Mouse (Mus musculus) heart, adult 18-20 months (tissue): Measurements from ENCODE around the gene Tnp2. TPM values are rescaled to one million over a fixed set of nuclear protein-coding genes. Genes with fewer than 3 reads are reported as not detected.

Experiments used
- DNase-seq, 2 experiments: peaks; one replicate each; pipeline ENCODE4 v3.0.0; 2021 to 2022; ENCODE audit warnings: mixed read lengths in 1 of 2
- total RNA-seq, 2 experiments: library from RNA; stranded (reverse); gene quantifications; 2 replicates each; pipeline ENCODE4 v1.2.3; 2021

Tnp2 gene
- total RNA-seq, 2 experiments from 2014 or later: not detected

GRCm38 (mm10) chr16:10788866-10789265 is 406 bp upstream of the Tnp2 start:
- no peak for DNase-seq

GRCm38 (mm10) chr16:10787548-10788058 is 857 bp downstream of the Tnp2 start:
- DNase-seq: no peak

- peak; percentile 56 to 60 for DNase-seq
Observed at GRCm38 (mm10) chr16:10786782-10787547, 1.5 kb downstream of the Tnp2 start.

DNA sequence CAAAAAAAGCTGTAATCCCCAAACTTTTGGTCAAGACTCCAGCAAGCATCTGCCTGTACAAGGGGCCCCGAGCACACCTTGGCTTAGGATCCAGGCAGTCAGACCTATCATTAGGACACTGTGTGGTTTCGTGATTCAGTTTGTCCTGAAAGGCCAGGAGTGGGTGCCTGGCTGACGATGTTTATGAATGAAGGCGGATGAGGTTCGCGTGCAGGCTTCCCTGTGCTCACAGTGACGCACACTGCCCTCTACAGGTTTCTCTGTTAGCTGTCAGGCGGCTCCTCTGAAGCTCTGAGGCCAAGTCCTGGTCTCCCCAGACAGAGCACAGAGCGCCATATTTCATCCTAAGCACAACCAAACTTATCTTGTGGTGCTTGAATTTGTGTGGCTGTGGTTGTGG is 2.2 kb downstream of the Tnp2 start:
- peak; percentile 86 to 90 for DNase-seq

DNA sequence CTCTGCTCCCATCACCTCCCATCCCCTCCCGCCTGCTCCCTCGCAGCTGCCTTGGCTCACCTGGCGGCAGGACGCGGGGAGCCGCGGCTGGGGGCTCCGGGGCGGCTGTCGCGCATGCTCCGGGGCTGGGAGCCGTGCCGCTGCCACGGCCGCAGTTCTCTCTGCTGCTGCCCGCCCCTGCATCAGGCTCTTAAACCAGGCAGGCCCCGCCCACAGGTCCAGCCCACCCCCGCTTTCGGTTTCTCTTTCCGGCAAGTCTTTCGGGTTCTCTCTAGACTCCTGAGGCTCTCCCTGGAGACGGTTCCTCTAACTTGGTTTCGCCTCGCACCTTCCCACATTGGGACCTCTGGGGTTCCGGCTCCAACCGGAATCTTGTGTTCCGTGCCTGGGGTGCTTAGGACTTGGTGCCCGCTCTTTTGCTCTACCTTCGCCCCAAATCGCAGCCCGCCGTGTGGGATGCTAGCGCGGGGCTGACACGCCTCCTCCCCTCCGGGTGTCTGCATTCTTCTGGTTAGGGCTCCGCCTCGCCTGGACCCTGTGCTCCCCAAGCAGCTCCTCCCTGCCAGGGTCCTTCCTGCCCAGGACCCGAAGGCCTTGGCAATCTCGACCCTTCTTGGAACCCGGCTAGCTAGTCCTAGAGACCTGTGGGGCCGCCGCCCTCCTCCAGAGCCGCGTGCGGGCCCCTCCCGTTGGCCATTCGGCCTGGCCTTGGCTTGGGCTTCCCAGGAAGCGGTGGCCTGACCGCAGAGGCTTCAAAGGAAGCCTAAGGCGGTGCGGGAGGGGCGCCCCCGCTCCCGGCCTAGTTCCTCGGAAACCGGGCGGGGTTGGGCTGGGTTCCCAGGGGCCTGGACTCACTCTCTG is 2.9 kb downstream of the Tnp2 start, which contains the start of gene Socs1:
Gene Socs1 (minus strand): TSS at position 166 of the 861 bp plus-strand sequence.
- peak; percentile 90 to 92 for DNase-seq

- DNase-seq: peak; percentile 93 to 94
Observed at GRCm38 (mm10) chr16:10784793-10785370, 3.6 kb downstream of the Tnp2 start.

DNA sequence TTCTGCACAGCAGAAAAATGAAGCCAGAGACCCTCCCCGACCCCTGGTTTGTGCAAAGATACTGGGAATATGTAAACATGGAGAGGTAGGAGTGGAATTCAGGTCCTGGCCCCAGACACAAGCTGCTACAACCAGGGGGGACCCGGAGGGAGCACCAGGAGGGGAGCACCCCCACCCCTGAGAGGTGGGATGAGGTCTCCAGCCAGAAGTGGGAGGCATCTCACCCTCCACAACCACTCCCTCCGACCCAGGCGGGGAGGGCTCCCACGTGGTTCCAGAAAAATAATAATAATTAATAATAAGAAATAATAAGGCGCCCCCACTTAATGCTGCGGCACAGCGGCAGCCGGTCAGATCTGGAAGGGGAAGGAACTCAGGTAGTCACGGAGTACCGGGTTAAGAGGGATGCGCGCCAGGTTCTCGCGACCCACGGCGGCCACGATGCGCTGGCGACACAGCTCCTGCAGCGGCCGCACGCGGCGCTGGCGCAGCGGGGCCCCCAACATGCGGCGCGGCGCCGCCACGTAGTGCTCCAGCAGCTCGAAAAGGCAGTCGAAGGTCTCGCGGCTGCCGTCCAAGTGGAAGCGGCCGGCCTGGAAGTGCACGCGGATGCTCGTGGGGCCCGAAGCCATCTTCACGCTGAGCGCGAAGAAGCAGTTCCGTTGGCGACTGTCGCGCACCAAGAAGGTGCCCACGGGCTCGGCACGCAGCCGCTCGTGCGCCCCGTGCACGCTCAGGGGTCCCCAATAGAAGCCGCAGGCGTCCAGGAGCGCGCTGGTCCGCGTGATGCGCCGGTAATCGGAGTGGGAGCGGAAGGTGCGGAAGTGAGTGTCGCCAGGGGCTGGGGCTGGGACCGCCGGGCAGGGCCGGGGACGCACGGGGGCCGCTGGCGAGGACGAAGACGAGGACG is 4.3 kb downstream of the Tnp2 start:
- peak; percentile 31 to 46 for DNase-seq

GRCm38 (mm10) chr16:10783451-10783850 is 5.0 kb downstream of the Tnp2 start:
- DNase-seq: no peak

- no peak for DNase-seq
Observed at GRCm38 (mm10) chr16:10783152-10783434, 5.4 kb downstream of the Tnp2 start.

- DNase-seq: no peak
Observed at GRCm38 (mm10) chr16:10782377-10783151, 5.9 kb downstream of the Tnp2 start.

- no peak for DNase-seq
Observed at GRCm38 (mm10) chr16:10781862-10782371, 6.5 kb downstream of the Tnp2 start.

DNA sequence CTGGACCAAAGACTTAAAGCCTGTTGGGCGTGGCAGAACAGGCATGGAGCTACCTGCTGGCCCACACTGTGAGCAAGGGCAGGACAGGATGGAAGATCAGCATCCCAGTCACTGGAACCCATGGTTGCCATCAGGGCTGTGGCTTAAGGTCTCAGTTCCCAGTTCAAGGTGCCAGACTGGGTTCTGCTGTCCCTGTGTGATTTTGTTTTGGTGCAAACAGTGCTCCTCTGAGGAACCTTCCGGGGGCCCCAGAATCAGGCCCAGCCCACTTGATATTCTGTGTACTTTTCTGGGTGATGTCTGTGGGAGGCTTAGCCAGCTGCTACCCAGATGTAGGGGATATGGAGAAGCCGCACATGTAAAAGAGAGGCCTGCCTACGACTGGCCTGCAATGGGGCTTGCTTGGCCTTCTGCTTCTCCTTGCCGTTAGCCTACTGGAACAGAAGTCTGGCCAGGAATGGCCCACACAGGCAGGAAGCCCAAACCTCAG is 7.8 kb downstream of the Tnp2 start:
- DNase-seq: no peak

- DNase-seq: no peak
Observed at GRCm38 (mm10) chr16:10777579-10778160, 10.8 kb downstream of the Tnp2 start.

DNA sequence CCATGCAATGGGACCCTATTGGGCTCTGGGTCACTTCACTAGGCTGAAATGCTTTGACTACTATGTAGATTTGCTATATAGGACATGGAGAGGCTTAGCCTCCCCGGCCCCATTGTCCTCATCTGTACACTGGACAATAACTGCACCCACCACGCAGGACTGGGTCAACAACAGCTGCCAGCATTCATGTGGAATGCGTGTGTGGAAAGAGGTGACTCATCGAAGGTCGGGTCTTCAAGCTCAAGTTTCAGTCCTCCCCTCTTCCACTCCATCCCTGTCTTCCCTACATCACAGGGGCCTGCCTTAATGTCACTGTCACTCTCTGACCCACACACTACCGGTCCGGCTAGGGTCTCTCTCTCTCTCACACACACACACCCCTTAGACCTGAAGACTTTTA is 12.1 kb downstream of the Tnp2 start:
- DNase-seq: no peak

- no peak for DNase-seq
Observed at GRCm38 (mm10) chr16:10774726-10775125, 13.7 kb downstream of the Tnp2 start.

DNA sequence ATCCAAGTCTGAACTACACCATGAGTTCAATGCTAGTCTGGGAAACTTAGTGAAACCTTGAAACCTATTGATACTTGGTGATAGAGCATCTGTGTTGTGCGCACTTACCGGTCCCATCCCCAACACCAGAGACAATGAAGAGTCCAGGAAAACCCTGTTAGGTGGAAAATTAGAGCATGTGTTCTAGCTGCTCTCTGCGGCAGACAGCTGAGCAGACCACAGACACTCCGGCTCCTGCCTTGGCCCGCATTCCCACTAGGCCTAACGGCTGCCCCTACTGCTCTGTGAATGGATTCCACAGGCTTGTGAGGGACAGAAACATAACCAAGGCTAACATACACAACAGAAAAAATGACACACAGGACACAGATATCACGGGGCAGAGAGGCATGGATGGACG is 14.9 kb downstream of the Tnp2 start:
- DNase-seq: no peak

DNA sequence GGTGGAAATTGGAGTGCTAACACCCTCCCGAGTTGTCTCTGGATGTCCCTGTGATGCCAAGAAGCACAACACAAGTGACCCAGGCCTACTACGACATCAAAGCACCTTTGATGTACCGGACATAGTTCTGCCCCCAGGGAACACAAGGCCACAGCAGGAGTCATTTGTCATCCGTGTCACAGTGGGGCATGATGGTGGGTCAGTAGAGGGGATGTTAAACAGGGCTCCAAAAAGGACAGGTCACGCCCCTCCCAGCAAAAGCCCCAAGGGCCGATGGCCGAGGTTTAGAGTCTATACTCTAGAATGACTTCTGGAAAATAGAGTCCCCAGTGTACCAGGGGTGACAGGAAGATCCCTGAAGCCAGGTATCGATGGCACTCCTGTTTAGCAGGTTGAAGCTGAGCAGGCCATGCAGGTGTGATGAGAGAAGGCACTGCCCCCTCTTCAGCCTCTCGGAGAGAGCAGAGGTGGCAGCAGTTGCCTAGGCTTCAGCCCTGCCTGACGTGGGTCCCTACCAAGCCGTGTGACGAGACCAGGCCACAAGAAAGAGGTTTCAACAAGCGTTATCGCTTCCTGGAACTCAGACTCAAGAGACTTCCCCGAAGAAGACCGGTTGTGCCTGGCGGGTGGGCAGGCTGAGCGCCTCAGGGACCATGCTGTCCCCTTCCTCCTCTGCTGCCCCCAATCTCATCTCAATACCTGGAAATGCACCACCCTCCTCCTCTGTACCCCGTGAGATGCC is 16.5 kb downstream of the Tnp2 start:
- peak in 1 of 2 experiments; percentile 25 for DNase-seq

DNA sequence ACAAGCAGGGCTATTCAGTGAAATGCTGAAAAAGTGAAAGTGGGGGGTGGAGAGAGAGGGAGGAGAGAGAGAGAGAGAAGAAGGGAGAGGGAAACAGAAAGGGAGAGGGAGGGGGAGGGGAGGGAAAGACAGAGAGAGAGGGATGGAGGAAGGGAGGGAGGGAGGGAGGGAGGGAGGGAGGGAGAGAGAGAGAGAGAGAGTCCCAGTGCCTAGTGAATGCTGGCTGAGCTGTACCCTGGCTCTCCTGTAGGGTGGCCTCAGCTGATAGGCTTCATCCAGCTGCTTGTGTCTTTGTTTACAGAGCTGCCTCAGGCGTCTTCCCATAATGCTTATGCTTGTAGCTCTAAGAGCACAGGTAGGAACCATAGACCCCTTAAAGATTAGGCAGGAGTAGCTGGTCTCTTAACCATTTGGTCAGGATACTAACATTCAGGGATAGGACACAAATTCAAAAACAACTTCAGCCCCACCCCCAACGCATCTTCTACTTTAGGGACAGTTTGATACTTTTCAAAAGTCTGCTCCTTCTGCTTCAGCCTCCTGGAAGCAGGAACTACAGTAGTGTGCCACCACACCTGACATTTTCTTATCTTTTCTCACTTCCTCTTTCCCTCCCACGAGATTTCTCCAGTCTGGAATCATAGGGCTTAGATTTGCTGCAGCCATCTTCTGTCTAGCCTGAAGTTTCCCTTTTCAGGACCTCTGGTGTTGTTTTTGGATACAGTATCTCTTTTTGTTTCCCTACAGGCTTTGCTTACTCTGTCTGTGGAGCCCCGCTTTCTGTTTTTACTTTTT is 17.7 kb downstream of the Tnp2 start:
- no peak for DNase-seq

- DNase-seq: peak in 1 of 2 experiments; percentile 24
Observed at GRCm38 (mm10) chr16:10769661-10770060, 18.8 kb downstream of the Tnp2 start.
